Mouse (Mus musculus) lung, postnatal 36 days (tissue): ENCODE data around the gene Itm2a.
A peak's percentile ranks its signal among the peaks of the same experiment; 100 is the strongest.

Experiments used
- DNase-seq: peaks from one replicate; pipeline ENCODE4 v3.0.0; 2022; ENCODE audit warnings: mixed read lengths

The Itm2a gene

GRCm38 (mm10) chrX:107402915-107403912 is at the start of gene Itm2a:
Itm2a (minus strand) TSS chrX:107403376.
- DNase-seq = peak; percentile 2

GRCm38 (mm10) chrX:107435887-107436286 is 32.7 kb upstream of the Itm2a start:
- DNase-seq = peak; percentile 13

GRCm38 (mm10) chrX:107421304-107421703 is 18.1 kb upstream of the Itm2a start:
- no peak for DNase-seq

- DNase-seq = no peak
These were observed 14.2 kb upstream of the Itm2a start for GRCm38 (mm10) chrX:107417345-107417744.

- DNase-seq = no peak
These were observed 12.8 kb upstream of the Itm2a start for GRCm38 (mm10) chrX:107415999-107416398.

DNA sequence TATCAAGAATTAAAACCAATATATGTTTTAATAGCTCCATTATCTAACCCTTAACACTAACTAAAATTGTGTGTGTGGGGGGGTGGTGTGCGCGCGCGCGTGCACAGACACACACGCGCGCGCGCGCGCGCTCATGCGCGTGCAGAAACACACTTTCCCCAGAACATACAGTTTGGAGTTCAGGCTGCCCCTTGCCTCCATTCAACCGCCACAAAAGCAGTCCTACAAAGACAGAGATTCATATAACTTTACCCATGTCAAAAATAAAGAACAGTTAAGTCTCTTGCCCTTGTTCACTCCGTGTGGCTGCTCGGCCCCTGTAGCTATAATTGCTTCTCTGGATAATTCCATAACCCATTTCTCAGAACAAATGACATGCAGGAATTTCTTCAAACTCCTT is 695 bp downstream of the Itm2a start:
- peak; percentile 7 for DNase-seq

- no peak for DNase-seq
These were observed 4.1 kb downstream of the Itm2a start for GRCm38 (mm10) chrX:107399087-107399486.

DNA sequence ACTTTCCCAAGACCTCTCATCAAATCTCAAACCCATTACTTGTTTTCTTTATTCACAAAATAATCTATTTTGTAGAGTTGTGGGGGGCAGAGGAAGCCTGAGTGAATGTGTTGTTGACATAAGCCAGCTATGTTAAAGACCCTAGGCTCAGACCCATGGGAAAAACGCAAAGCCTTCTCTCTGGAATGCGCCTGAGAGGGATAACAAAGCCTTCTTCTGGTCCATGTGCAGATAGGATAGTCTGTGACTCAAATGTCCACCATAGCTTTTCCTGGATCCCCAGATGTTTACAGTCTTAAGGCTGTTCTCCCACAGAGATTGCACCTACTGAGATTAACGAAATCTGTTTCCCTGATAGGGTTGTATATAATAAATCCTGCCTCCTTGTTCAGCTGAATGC is 9.9 kb downstream of the Itm2a start:
- no peak for DNase-seq

GRCm38 (mm10) chrX:107375329-107375728 is 27.8 kb downstream of the Itm2a start:
- DNase-seq = no peak
